19 mouse cellular contexts compared by ENCODE assay signal in genomic region chr1:127675253-127675652, GRCm38 (mm10). TPM values are rescaled to one million over a fixed set of nuclear protein-coding genes. Genes with fewer than 3 reads are reported as not detected.
DNase-seq lines count a peak whose midpoint lies in the region; ATAC-seq and TF ChIP-seq lines count a peak whose summit lies in the region.
"Had no signal": no experiment of that assay in that cellular context is flagged by ENCODE, and none has a peak within 500 bp of the region (broad histone marks: within the 10 kb centered on the region; RNA-seq: fewer than 3 reads in every experiment).

No protein-coding gene starts in this region.

- no peak for ATAC-seq in forebrain, embryonic 12.5 days (ENCODE audit: low FRiP score)
- ATAC-seq in forebrain, embryonic 15.5 days (replicated peaks): no peak
- no peak for ATAC-seq in forebrain, embryonic 14.5 days
- no peak for ATAC-seq in hindbrain, embryonic 16.5 days
- no peak for ATAC-seq in midbrain, postnatal 0 days (ENCODE audit: low FRiP score)

- H3K4me3 ChIP-seq in forebrain, embryonic 12.5 days (replicated peaks): no peak overlapping the region
- no peak overlapping the region for H3K4me3 ChIP-seq in forebrain, embryonic 15.5 days
- 0 out of 2 replicates have a peak overlapping the region, but pooled peaks have one; percentile 55 for H3K4me3 ChIP-seq in forebrain, embryonic 14.5 days (ENCODE audit: low read depth, low read length)
- peak overlapping the region; percentile 65; the same call in 1 of the 2 replicates for H3K4me3 ChIP-seq in hindbrain, embryonic 16.5 days (ENCODE audit: low read length)
- peak overlapping the region; percentile 76 for H3K4me3 ChIP-seq in midbrain, postnatal 0 days (ENCODE audit: low read depth, low read length)
- H3K4me3 ChIP-seq: limb, embryonic 15.5 days had no signal

- peaks cover 68% of the 10 kb centered on the region for H3K27me3 ChIP-seq in forebrain, embryonic 12.5 days
- H3K27me3 ChIP-seq in forebrain, embryonic 15.5 days: peaks cover 16% of the 10 kb centered on the region; the same call in 1 of the 2 replicates
- peaks cover 27% of the 10 kb centered on the region for H3K27me3 ChIP-seq in forebrain, embryonic 14.5 days (replicated peaks; ENCODE audit: control insufficient read depth, insufficient read depth, low read length)
- H3K27me3 ChIP-seq in hindbrain, embryonic 16.5 days (replicated peaks; ENCODE audit: control insufficient read depth, insufficient read depth, low read length): no peaks in the 10 kb centered on the region; the same call in none of the 2 replicates
- H3K27me3 ChIP-seq in midbrain, postnatal 0 days (ENCODE audit: insufficient read depth, low read length): 0 out of 2 replicates have a peak, but pooled peaks cover 2% of the 10 kb centered on the region

- H3K9me3 ChIP-seq in forebrain, embryonic 12.5 days: no peaks in the 10 kb centered on the region
- no peaks in the 10 kb centered on the region for H3K9me3 ChIP-seq in forebrain, embryonic 15.5 days
- no peaks in the 10 kb centered on the region for H3K9me3 ChIP-seq in forebrain, embryonic 14.5 days (replicated peaks; ENCODE audit: control insufficient read depth, low read length)
- no peaks in the 10 kb centered on the region for H3K9me3 ChIP-seq in hindbrain, embryonic 16.5 days (ENCODE audit: control insufficient read depth, low read length)
- no peaks in the 10 kb centered on the region for H3K9me3 ChIP-seq in midbrain, postnatal 0 days (ENCODE audit: low read length)
- H3K9me3 ChIP-seq: limb, embryonic 15.5 days had no signal

- H3K4me2 ChIP-seq in forebrain, embryonic 12.5 days: peak overlapping the region; percentile 96
- no peak overlapping the region for H3K4me2 ChIP-seq in forebrain, embryonic 15.5 days (replicated peaks)
- H3K4me2 ChIP-seq in forebrain, embryonic 14.5 days (ENCODE audit: low read length): peak overlapping the region; percentile 98; the same call in 1 of the 2 replicates
- peak overlapping the region; percentile 45 for H3K4me2 ChIP-seq in hindbrain, embryonic 16.5 days (ENCODE audit: low read length)
- H3K4me2 ChIP-seq in midbrain, postnatal 0 days (ENCODE audit: low read depth, low read length, poor library complexity, severe bottlenecking): peak overlapping the region; percentile 67
- H3K4me2 ChIP-seq: limb, embryonic 15.5 days had no signal

- no peak for TF ChIP-seq CTCF in midbrain, postnatal 0 days (IDR thresholded peaks at IDR 0.05)

- H3K27ac ChIP-seq in forebrain, embryonic 12.5 days: no peak overlapping the region
- H3K27ac ChIP-seq in forebrain, embryonic 15.5 days (replicated peaks): no peak overlapping the region
- H3K27ac ChIP-seq in forebrain, embryonic 14.5 days (ENCODE audit: low read depth, low read length): no peak overlapping the region
- no peak overlapping the region for H3K27ac ChIP-seq in hindbrain, embryonic 16.5 days (ENCODE audit: low read depth, low read length)
- H3K27ac ChIP-seq in midbrain, postnatal 0 days (ENCODE audit: low read depth, low read length): peak overlapping the region; percentile 82; the same call in 1 of the 2 replicates
- H3K27ac ChIP-seq: limb, embryonic 15.5 days; stomach, postnatal 0 days had no signal

- no peak for DNase-seq in forebrain, embryonic 14.5 days (ENCODE audit: low spot score)
- DNase-seq in midbrain, postnatal 0 days (ENCODE audit: low spot score): no peak
- DNase-seq in kidney, adult 9 months: no peak
- DNase-seq in urinary bladder, adult 2 months (ENCODE audit: low spot score): no peak
- DNase-seq: B cell, adult 2 months; gastrocnemius, postnatal 14 days; heart, postnatal 4 days; kidney, adult 18-20 months; kidney, postnatal 36 days; lung, adult 18-20 months; right cerebral cortex, adult 18-20 months; thymus, postnatal 25 days had no signal

- H3K36me3 ChIP-seq in forebrain, embryonic 12.5 days (replicated peaks): no peaks in the 10 kb centered on the region
- no peaks in the 10 kb centered on the region for H3K36me3 ChIP-seq in forebrain, embryonic 15.5 days
- no peaks in the 10 kb centered on the region for H3K36me3 ChIP-seq in forebrain, embryonic 14.5 days (ENCODE audit: control insufficient read depth, insufficient read depth, low read length)
- no peaks in the 10 kb centered on the region for H3K36me3 ChIP-seq in hindbrain, embryonic 16.5 days (ENCODE audit: control insufficient read depth, insufficient read depth, low read length)
- no peaks in the 10 kb centered on the region for H3K36me3 ChIP-seq in midbrain, postnatal 0 days (ENCODE audit: insufficient read depth, low read length)
- H3K36me3 ChIP-seq: limb, embryonic 15.5 days had no signal

- peaks cover 24% of the 10 kb centered on the region for H3K4me1 ChIP-seq in forebrain, embryonic 12.5 days
- H3K4me1 ChIP-seq in forebrain, embryonic 15.5 days: peaks cover 28% of the 10 kb centered on the region
- H3K4me1 ChIP-seq in forebrain, embryonic 14.5 days (ENCODE audit: control insufficient read depth, insufficient read depth, low read length): peaks cover 5% of the 10 kb centered on the region; the same call in 1 of the 2 replicates
- H3K4me1 ChIP-seq in hindbrain, embryonic 16.5 days (ENCODE audit: control insufficient read depth, insufficient read depth, low read depth, low read length): peaks cover 9% of the 10 kb centered on the region; the same call in 1 of the 2 replicates
- no peaks in the 10 kb centered on the region for H3K4me1 ChIP-seq in midbrain, postnatal 0 days (ENCODE audit: insufficient read depth, low read length)

- H3K9ac ChIP-seq in forebrain, embryonic 12.5 days: peak overlapping the region; percentile 75; the same call in 1 of the 2 replicates
- no peak overlapping the region for H3K9ac ChIP-seq in forebrain, embryonic 15.5 days (replicated peaks)
- H3K9ac ChIP-seq in forebrain, embryonic 14.5 days (ENCODE audit: low read length): no peak overlapping the region
- H3K9ac ChIP-seq in hindbrain, embryonic 16.5 days (ENCODE audit: low read depth, low read length): no peak overlapping the region
- H3K9ac ChIP-seq in midbrain, postnatal 0 days (replicated peaks; ENCODE audit: low read length, poor library complexity, severe bottlenecking): no peak overlapping the region
- H3K9ac ChIP-seq: limb, embryonic 15.5 days had no signal

- whole genome bisulfite sequencing in forebrain, embryonic 12.5 days: 52% methylated on average over 1 of the region's 1 CpGs
- 61% methylated on average over 1 of the region's 1 CpGs for WGBS in forebrain, embryonic 15.5 days
- WGBS in forebrain, embryonic 14.5 days: 73% methylated on average over 1 of the region's 1 CpGs
- WGBS in hindbrain, embryonic 16.5 days: 31% methylated on average over 1 of the region's 1 CpGs
- WGBS in midbrain, postnatal 0 days: 54% methylated on average over 1 of the region's 1 CpGs

RNA-seq across cellular contexts. Expression of gene Tmem163, which starts 4.1 kb away (rescaled TPM):
- polyA plus RNA-seq in forebrain, embryonic 12.5 days (2016; fragmentation: Nextera tagmentation; extraction: Ambion mirVana): 29.9 and 31.0 TPM in 2 replicates
- polyA plus RNA-seq in forebrain, embryonic 15.5 days (2015; fragmentation: Nextera tagmentation; extraction: Ambion mirVana): 17.3 and 18.8 TPM in 2 replicates
- polyA plus RNA-seq in forebrain, embryonic 14.5 days (2014; fragmentation: Nextera tagmentation; extraction: Ambion mirVana): 20.4 and 23.2 TPM in 2 replicates
- 49.0 and 50.5 TPM in 2 replicates for polyA plus RNA-seq in hindbrain, embryonic 16.5 days (2015; fragmentation: Nextera tagmentation; extraction: Ambion mirVana)
- total RNA-seq in midbrain, postnatal 0 days (2014; rRNA removed): 80.5 and 91.4 TPM in 2 replicates
- polyA plus RNA-seq in midbrain, postnatal 0 days (2015; fragmentation: Nextera tagmentation; extraction: Ambion mirVana): 78.2 and 80.9 TPM in 2 replicates
- polyA plus RNA-seq in urinary bladder, adult 2 months (2012; rRNA removed): 0.18 and 0.21 TPM in 2 replicates
- total RNA-seq: gastrocnemius, postnatal 14 days had no signal

RNA-seq across cellular contexts. Expression of gene Acmsd, which starts 54.0 kb away (rescaled TPM):
- polyA plus RNA-seq in forebrain, embryonic 12.5 days (2016; fragmentation: Nextera tagmentation; extraction: Ambion mirVana): 0.15 and 0.20 TPM in 2 replicates
- 0.09 TPM in 1 of 2 replicates, not detected in the other for polyA plus RNA-seq in forebrain, embryonic 15.5 days (2015; fragmentation: Nextera tagmentation; extraction: Ambion mirVana)
- not detected in 2 replicates for polyA plus RNA-seq in forebrain, embryonic 14.5 days (2014; fragmentation: Nextera tagmentation; extraction: Ambion mirVana)
- polyA plus RNA-seq in hindbrain, embryonic 16.5 days (2015; fragmentation: Nextera tagmentation; extraction: Ambion mirVana): 0.14 TPM in 1 of 2 replicates, not detected in the other
- total RNA-seq in midbrain, postnatal 0 days (2014; rRNA removed): not detected in 2 replicates
- 0.16 TPM in 1 of 2 replicates, not detected in the other for polyA plus RNA-seq in midbrain, postnatal 0 days (2015; fragmentation: Nextera tagmentation; extraction: Ambion mirVana)
- not detected in 2 replicates for polyA plus RNA-seq in urinary bladder, adult 2 months (2012; rRNA removed)
- total RNA-seq: gastrocnemius, postnatal 14 days; layer of hippocampus, postnatal 14 days; left cerebral cortex, postnatal 14 days had no signal
- polyA plus RNA-seq: stomach, postnatal 0 days had no signal

Comparison
In these comparisons a context has a peak if more than half of its experiments do, and no peak if none do; other contexts are left out.
1. H3K4me3 ChIP-seq: peak in forebrain, embryonic 14.5 days (single experiment), hindbrain, embryonic 16.5 days (single experiment) and midbrain, postnatal 0 days (single experiment); none in forebrain, embryonic 12.5 days (single experiment) and forebrain, embryonic 15.5 days (single experiment).
2. RNA of gene Tmem163, which starts 4.1 kb away (polyA plus RNA-seq): 78.2 to 80.9 TPM in midbrain, postnatal 0 days, 49.0 to 50.5 TPM in hindbrain, embryonic 16.5 days, 29.9 to 31.0 TPM in forebrain, embryonic 12.5 days, 20.4 to 23.2 TPM in forebrain, embryonic 14.5 days and 17.3 to 18.8 TPM in forebrain, embryonic 15.5 days; 0.18 to 0.21 TPM in urinary bladder, adult 2 months; every median in the first group is over 10 times any median in the second.